Mouse (Mus musculus) heart, embryonic 11.5 days (tissue): Measurements from ENCODE around the gene Pih1d1. TPM values are rescaled to one million over a fixed set of nuclear protein-coding genes. Genes with fewer than 3 reads are reported as not detected.
A peak's percentile ranks its signal among the peaks of the same experiment; 100 is the strongest.

Experiments
- ATAC-seq: fragments of 200-750 bp; cut with Nextera tagmentation; replicated peaks from 2 replicates; pipeline ENCODE4 v1.8.0; 2017; ENCODE audit warnings: moderate library complexity; ENCODE audit not compliant: insufficient number of reproducible peaks, low FRiP score, low TSS enrichment
- H3K27ac ChIP-seq: fragments of 300-500 bp; sonication (generic); 2 replicates; pipeline ENCODE4 v1.5.1; 2014; ENCODE audit warnings: mild to moderate bottlenecking, low read depth, low read length
- H3K27me3 ChIP-seq: fragments of 300-500 bp; sonication (generic); 2 replicates; pipeline ENCODE4 v1.6.1; 2014; ENCODE audit warnings: mild to moderate bottlenecking, low read length, mixed read lengths; ENCODE audit not compliant: control insufficient read depth, insufficient read depth
- H3K36me3 ChIP-seq: fragments of 300-500 bp; sonication (generic); 2 replicates; pipeline ENCODE4 v1.6.1; 2014; ENCODE audit warnings: mild to moderate bottlenecking, low read length, moderate library complexity, mixed read lengths; ENCODE audit not compliant: control insufficient read depth, insufficient read depth
- H3K4me1 ChIP-seq: fragments of 300-500 bp; sonication (generic); 2 replicates; pipeline ENCODE4 v1.6.1; 2014; ENCODE audit warnings: low read length; ENCODE audit not compliant: control insufficient read depth, insufficient read depth
- H3K4me2 ChIP-seq: fragments of 300-500 bp; sonication (generic); 2 replicates; pipeline ENCODE4 v1.6.1; 2014; ENCODE audit warnings: mild to moderate bottlenecking, moderate library complexity
- H3K4me3 ChIP-seq: fragments of 300-500 bp; sonication (generic); 2 replicates; pipeline ENCODE4 v1.5.1; 2014; ENCODE audit warnings: low read depth, low read length
- H3K9ac ChIP-seq: fragments of 300-500 bp; sonication (generic); 2 replicates; pipeline ENCODE4 v1.6.1; 2014; ENCODE audit warnings: mild to moderate bottlenecking, low read depth, low read length, moderate library complexity
- H3K9me3 ChIP-seq: fragments of 300-500 bp; sonication (generic); replicated peaks from 2 replicates; pipeline ENCODE4 v1.6.1; 2016; ENCODE audit warnings: low read length; ENCODE audit not compliant: control insufficient read depth
- WGBS: fragments of 180-500 bp; shearing (Covaris S2); extraction: QIAGEN DNeasy Blood & Tissue Kit; methylation state at CpG from one replicate; pipeline ENCODE4 v1.1.7; 2014; ENCODE audit not compliant: insufficient replicate concordance; 5-methylcytosine and 5-hydroxymethylcytosine counted together
- polyA plus RNA-seq: library from polyadenylated mRNA; unstranded; fragments of >200 nt; fragmentation: Nextera tagmentation; extraction: Ambion mirVana; gene quantifications from 2 replicates; pipeline ENCODE4 v1.2.1, GENCODE M21; 2014

Gene Pih1d1
- polyA plus RNA-seq, 1 experiment from 2014 or later: 99.6 TPM

DNA sequence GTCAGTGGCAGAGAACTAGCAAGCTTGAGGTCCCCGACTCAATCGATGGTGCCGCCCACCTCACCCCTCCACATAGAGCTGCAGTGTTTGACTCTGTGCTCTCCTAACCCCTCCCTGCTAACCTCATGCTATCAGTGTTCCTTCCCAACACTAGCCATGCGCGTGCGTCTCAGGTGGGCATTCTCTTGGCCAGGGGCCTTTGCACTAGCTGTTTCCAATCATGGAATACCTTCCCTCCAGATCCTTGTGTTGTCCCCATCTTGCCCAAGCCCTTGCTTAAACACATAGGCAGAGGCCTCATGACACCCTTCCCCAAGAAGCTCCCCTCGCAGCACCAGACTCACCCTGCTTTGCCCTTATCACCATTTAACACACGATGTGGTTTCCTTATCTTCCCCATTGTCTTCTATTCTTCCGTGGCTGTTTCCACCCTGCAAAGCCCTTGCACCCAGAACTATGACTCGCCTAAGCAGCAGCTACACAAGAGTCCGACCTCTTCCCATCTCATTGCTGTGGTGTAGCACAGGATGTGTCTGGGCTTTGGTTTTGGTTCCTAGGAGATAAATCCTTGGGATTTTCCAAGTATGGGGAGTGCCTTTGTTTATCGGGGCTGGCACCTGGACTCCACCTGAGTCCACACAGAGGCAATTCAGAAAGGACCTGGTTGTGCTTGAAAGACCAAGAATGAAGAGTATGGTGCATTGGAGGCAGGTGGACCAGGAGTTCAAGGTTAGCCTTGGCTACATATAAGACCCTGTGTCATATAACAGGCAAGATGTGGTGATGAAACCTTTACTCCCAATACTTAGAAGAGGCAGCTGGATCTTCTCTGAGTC lies 16.7 kb upstream of the Pih1d1 start:
- Histone ChIP-seq H3K36me3 (no peaks in the 10 kb centered on the region), H3K9me3 (no peaks in the 10 kb centered on the region), H3K9ac (0 out of 2 replicates have a peak overlapping the region, but pooled peaks have one; percentile 7), H3K4me2 (peak overlapping the region; percentile 88), H3K4me3 (no peak overlapping the region), H3K27ac (peak overlapping the region; percentile 74), H3K4me1 (peaks cover 8% of the 10 kb centered on the region), H3K27me3 (peaks cover 4% of the 10 kb centered on the region; the same call in 1 of the 2 replicates)
- ATAC-seq: peak; percentile 58
- WGBS: 57% methylated on average over 12 of the region's 12 CpGs

DNA sequence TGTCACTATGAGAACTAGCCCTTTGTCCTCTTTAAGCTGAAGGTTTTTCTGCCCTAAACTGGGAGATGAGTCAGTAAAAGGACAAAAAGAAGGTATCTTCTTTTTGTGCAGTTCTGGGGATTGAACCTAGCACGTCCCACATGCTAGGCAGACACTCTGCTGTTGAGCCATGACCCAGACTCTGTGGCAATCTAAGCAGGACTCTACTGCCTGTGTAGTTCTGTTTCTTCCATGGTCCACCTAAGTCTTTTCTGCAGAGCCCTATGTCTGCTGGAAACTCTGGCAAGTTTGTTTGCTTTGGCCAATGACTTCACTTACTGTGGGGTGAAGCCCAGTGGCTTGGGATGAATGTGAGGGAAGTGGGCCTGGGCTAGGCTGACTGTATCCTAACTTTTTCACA lies 15.7 kb upstream of the Pih1d1 start:
- peak overlapping the region; percentile 74; the same call in 1 of the 2 replicates for H3K27ac ChIP-seq
- H3K36me3 ChIP-seq: no peaks in the 10 kb centered on the region; the same call in 1 of the 2 replicates
- H3K9me3 ChIP-seq: no peaks in the 10 kb centered on the region
- H3K4me3 ChIP-seq: no peak overlapping the region
- peaks cover 4% of the 10 kb centered on the region; the same call in 1 of the 2 replicates for H3K27me3 ChIP-seq
- H3K9ac ChIP-seq: no peak overlapping the region; the same call in 1 of the 2 replicates
- peaks cover 8% of the 10 kb centered on the region for H3K4me1 ChIP-seq
- no peak for ATAC-seq
- peak overlapping the region; percentile 0 for H3K4me2 ChIP-seq
- 65% methylated on average over 1 of the region's 1 CpGs for WGBS

DNA sequence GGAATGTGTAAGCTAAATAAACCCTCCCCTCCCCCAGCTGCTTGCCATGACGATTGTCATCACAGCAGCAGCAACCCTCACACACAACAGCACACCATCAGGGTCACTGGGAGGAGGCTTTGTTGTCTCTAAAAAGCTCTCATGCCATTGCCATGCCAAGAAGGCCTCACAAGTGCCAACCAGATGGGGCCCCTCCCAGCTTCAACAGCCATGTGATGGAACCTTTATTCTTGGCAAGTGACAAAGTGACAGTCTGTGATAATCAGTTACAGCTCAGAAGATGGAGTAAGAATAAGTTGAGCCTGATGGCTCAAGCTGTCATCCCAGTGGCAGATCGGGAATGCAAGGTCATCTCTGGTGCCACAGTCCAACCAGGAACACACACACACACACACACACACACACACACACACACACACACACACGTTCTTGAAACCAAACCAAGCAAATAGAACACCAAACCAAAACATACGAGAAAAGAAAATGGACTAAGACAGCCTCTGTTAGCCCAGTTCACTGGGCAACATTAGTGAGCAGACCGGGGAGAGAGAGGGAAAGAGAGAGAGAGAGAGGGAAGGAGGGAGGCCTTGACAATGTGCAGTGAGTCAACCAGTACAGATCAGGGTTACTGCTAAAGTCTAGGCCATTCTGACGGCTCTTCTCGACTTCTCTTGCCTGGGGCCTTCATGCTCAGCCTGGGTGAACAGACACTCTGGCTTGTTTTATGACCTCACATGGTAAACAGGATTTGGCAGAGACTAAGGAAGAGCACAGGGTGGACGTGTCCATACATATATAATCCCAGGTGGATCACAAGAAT lies 14.0 kb upstream of the Pih1d1 start:
- Histone ChIP-seq H3K36me3 (no peaks in the 10 kb centered on the region; the same call in none of the 2 replicates), H3K9me3 (no peaks in the 10 kb centered on the region), H3K27ac (no peak overlapping the region), H3K4me1 (peaks cover 8% of the 10 kb centered on the region), H3K27me3 (peaks cover 4% of the 10 kb centered on the region; the same call in 1 of the 2 replicates), H3K4me2 (no peak overlapping the region), H3K4me3 (no peak overlapping the region), H3K9ac (no peak overlapping the region)
- 76% methylated on average over 8 of the region's 8 CpGs for WGBS
- no peak for ATAC-seq

DNA sequence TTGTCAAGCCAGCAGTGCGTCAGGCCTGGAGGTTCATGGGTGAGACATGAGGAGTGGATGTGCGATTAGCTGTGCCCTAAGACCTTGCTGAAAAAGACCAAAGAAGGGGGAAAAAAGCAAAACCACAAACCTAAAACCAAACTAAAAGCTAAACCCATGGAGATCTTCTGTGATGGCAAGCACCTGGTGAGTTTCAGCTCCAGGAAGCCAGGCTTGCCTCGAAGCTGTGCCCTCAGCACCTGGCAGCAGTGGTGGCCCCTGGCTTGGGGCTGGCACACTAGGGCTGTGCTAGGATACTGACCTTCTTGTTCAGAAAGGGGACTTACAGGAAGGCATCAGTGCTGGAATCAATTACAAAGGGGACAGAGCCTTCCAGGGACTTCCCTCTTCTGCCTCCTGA lies 12.8 kb upstream of the Pih1d1 start:
- Histone ChIP-seq H3K9me3 (no peaks in the 10 kb centered on the region), H3K4me2 (no peak overlapping the region), H3K27me3 (no peaks in the 10 kb centered on the region), H3K4me1 (peaks cover 8% of the 10 kb centered on the region; the same call in 1 of the 2 replicates), H3K9ac (no peak overlapping the region), H3K36me3 (peaks cover 3% of the 10 kb centered on the region), H3K27ac (no peak overlapping the region), H3K4me3 (no peak overlapping the region)
- 87% methylated on average over 3 of the region's 3 CpGs for WGBS
- ATAC-seq: no peak

DNA sequence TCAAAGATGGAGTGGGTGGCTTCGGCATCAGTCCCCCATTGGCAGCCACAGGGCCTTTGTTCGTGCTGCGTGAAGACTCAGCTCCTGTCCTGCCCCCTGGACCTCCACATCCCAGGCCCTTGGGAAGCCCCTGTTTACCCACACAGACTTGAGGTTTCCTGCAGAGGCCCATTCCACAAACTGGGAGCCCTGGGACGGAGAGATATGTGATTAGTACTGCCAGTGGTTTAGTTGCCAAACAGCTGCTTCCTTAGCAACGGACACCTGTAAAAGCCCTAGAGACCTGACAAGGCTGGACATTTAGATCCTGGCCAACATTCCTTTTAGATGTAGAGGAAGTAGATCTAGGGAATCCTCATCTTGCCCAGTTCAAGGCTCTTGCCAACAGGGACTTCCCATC lies 12.2 kb upstream of the Pih1d1 start:
- WGBS: 87% methylated on average over 5 of the region's 5 CpGs
- peaks cover 3% of the 10 kb centered on the region for H3K36me3 ChIP-seq
- no peak for ATAC-seq

DNA sequence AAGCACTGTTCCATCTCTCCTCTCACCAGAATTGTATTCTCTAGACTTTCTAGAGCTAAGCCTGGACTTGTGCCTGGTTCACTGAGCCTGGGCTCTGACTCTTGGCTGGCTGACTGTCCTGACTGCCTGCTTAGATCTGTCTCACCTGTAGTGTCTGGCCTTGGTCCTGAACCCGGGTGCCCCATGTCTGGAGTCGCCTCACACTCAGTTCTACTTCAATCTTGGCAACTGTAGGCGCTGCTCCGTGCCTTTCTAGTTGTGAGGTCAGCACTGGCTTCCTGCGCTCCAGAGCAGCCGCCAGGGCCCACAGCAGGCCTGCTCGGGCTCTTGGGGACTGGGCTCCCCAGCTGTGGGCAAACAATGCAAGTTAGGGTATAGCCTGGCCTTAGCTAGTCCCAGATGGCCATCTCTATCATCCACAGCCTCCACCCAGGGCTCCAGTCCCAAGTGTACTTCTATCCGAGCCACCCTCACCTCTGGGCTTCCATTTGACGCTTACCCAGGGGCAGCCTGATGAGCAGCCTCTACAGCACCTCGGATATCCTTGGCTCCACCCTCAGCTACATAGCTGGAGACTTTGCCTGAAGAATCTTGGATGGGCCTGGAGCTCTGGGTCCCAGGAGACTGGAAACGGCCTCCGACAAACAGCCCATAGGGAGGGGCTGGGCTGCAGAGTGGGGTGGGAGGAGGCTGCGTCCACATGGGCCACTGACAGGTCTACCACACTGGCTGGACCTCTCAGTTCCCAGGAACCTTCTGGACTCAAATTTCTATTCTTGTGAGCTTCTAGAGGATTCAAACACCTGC lies 9.5 kb upstream of the Pih1d1 start:
- Histone ChIP-seq H3K4me2 (no peak overlapping the region), H3K36me3 (peaks cover 3% of the 10 kb centered on the region), H3K4me1 (0 out of 2 replicates have a peak, but pooled peaks cover 2% of the 10 kb centered on the region), H3K9ac (no peak overlapping the region), H3K27me3 (no peaks in the 10 kb centered on the region), H3K27ac (no peak overlapping the region), H3K4me3 (no peak overlapping the region), H3K9me3 (no peaks in the 10 kb centered on the region)
- ATAC-seq: no peak
- WGBS: 84% methylated on average over 13 of the region's 13 CpGs

More for the DNA sequence above, 12.2 kb upstream of the Pih1d1 start:
- no peak overlapping the region for H3K9ac ChIP-seq
- H3K4me3 ChIP-seq: no peak overlapping the region
- no peak overlapping the region for H3K27ac ChIP-seq
- H3K4me1 ChIP-seq: peaks cover 8% of the 10 kb centered on the region; the same call in 1 of the 2 replicates
- no peaks in the 10 kb centered on the region for H3K27me3 ChIP-seq
- no peak overlapping the region for H3K4me2 ChIP-seq
- no peaks in the 10 kb centered on the region for H3K9me3 ChIP-seq

DNA sequence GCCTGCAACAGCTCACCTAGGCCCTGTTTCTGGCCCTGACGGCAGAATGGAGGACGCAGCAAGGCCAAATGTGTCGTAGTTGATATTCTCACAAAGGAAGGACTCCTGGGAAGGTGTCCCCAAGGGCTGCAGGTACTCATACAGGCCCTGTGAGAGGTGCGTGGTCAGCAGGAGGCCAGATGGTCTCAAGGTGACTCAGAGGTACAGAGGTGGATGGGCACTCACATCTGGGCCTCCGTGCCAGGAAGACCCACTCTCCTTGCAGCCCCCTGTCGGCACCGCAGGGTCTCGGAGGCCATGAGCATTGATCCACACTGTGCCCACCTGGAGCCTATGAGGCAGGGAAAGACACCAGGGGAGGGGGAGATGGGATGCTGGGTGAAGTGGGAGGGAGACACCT lies 8.6 kb upstream of the Pih1d1 start:
- Histone ChIP-seq H3K27me3 (no peaks in the 10 kb centered on the region), H3K4me1 (peaks cover under 1% of the 10 kb centered on the region; the same call in 1 of the 2 replicates), H3K9me3 (no peaks in the 10 kb centered on the region), H3K4me3 (no peak overlapping the region), H3K4me2 (no peak overlapping the region), H3K36me3 (peaks cover 3% of the 10 kb centered on the region), H3K27ac (no peak overlapping the region), H3K9ac (no peak overlapping the region)
- ATAC-seq: no peak
- 93% methylated on average over 8 of the region's 8 CpGs for WGBS

DNA sequence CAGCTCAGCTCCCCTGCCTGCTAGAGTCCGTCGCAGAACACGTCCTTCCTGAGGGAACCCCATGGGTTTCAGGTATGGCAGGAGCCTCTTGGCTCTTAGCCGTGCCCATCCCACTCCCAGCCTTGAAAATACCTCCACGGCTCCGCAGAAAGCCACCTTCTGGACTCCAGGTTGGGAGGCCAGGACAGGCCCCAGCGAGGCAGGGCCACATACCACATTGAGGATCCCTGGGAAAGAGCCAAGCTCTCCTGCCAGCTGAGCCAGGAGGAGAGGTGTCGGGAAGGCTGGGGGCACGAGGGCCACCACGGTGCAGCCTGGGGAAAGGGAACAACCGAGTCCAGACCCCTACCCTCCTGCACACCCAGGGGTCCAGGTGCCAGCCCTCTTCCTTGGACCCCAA lies 6.8 kb upstream of the Pih1d1 start:
- Histone ChIP-seq H3K27me3 (no peaks in the 10 kb centered on the region), H3K4me3 (no peak overlapping the region), H3K27ac (no peak overlapping the region), H3K9me3 (no peaks in the 10 kb centered on the region), H3K36me3 (peaks cover 3% of the 10 kb centered on the region), H3K9ac (no peak overlapping the region), H3K4me1 (peaks cover 3% of the 10 kb centered on the region; the same call in 1 of the 2 replicates), H3K4me2 (no peak overlapping the region)
- ATAC-seq: no peak
- 90% methylated on average over 11 of the region's 11 CpGs for WGBS
